Mouse (Mus musculus): ENCODE measurements around the gene Tax1bp3. TPM values are rescaled to one million over a fixed set of nuclear protein-coding genes. Genes with fewer than 3 reads are reported as not detected.

Gene Tax1bp3
- 270 and 276 TPM in 2 replicates for polyA plus RNA-seq (2015; fragmentation: Nextera tagmentation; extraction: Ambion mirVana)

DNA sequence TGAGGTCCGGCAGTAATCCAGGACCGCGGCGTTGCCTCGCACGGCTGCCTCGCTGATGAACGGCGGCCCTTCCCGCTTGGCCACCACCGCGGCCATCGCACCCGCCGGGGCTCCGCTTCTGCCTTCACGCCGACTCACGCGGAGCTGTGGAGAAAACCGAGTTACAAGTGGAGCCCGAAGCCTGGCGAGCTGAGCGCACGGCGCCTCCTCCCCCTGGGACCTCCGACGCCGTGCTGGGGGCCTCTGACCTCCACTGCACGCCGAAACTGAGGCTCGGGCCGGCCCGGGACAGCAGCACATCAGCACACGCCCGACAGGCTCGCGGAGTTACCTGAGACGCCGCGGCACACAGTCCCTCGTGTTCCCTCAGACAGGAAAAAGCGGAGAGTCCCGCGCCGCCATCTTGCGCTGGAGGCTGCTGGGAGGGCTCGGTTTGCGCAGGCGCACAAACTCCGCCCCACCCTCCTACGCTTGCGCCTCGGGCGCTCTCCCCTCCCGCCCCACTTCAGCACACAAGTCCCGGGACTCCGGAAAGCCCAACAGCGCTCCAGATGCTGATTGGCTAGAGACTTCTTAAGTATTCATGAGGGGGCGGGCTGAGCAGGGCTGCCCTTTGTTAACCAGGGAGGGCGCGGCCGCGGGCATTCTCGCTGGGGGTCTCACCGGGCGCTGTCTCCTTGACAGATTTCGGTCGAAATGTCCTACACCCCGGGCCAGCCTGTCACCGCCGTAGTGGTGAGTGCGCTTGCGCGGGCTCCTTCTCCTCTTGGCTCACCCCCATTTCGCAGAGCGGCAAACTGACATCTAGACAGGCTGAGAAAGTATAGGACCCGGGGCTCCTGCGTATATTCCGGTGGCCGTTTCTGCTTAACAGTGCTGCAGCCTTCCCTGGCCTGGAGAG lies at the start of gene Tax1bp3, which contains the start of gene Emc6:
Gene Tax1bp3, plus strand, starts transcription at position 476 of the 901 bp plus-strand sequence.
Gene Emc6, minus strand, starts transcription at position 430 of the 901 bp plus-strand sequence.
- Histone ChIP-seq H3K9ac (peak within 1 kb of the TSS; percentile 94), H3K27me3 (no peaks in the 10 kb centered on the region), H3K27ac (peak within 1 kb of the TSS; percentile 99), H3K4me2 (peak within 1 kb of the TSS; percentile 79), H3K36me3 (peaks cover 9% of the 10 kb centered on the region), H3K9me3 (no peaks in the 10 kb centered on the region), H3K4me1 (peaks cover 43% of the 10 kb centered on the region), H3K4me3 (peak within 1 kb of the TSS; percentile 93)
- under 1% methylated on average over 81 of the region's 81 CpGs for WGBS
- peak; percentile 98 for ATAC-seq (ENCODE audit: borderline replicate concordance, extremely low read depth, low FRiP score, low TSS enrichment)

DNA sequence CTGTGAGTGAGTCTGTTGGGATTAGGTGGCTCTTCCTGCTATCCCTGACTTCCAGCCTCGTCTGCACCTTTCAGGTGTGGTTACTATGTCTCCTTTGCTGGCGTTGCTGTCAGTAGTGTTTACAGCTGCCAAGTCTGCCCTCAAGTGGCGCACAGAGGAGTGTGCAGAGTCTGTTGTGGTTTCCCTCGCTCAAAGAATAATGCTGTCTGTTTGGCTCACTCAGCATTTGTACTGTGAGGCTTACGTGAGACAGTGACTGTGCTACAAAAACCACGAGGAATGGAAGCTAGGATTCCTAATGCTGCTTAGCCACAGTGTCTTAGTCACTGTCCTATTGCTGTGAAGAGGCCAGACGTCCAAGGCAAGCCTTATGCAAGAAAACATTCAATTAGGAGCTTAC lies 45.9 kb upstream of the Tax1bp3 start:
- WGBS, result 73% methylated on average over 7 of the region's 7 CpGs
- Histone ChIP-seq H3K27ac (no peak overlapping the region), H3K4me2 (no peak overlapping the region), H3K9ac (no peak overlapping the region), H3K36me3 (peaks cover 17% of the 10 kb centered on the region; the same call in 1 of the 2 replicates), H3K4me1 (peaks cover 18% of the 10 kb centered on the region), H3K27me3 (no peaks in the 10 kb centered on the region), H3K4me3 (no peak overlapping the region), H3K9me3 (no peaks in the 10 kb centered on the region)
- no peak for ATAC-seq (ENCODE audit: borderline replicate concordance, extremely low read depth, low FRiP score, low TSS enrichment)

DNA sequence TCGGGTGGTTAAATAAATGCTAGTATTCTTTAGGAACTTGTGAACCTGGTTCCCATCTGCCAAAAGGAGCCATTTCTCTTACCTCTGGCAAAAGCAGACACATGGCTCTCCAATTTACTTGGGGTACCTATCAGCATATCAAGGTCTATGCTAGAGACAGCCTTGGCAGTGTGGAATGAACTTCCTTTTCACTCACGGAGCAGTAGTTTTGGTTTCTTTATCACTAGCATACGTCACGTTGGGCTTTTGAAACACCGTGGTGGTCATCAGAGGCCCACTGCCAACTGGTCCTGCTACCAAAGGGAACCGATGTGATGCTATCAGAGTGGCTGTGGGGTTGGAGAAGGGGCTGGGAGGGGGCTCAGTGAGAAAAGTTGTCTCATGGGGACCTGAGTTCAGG lies 43.9 kb upstream of the Tax1bp3 start:
- H3K9ac ChIP-seq, result no peak overlapping the region
- H3K4me3 ChIP-seq, result no peak overlapping the region
- H3K4me1 ChIP-seq, result peaks cover 32% of the 10 kb centered on the region
- 93% methylated on average over 6 of the region's 6 CpGs for WGBS
- no peaks in the 10 kb centered on the region for H3K27me3 ChIP-seq
- ATAC-seq (ENCODE audit: borderline replicate concordance, extremely low read depth, low FRiP score, low TSS enrichment), result no peak
- no peak overlapping the region for H3K4me2 ChIP-seq
- peaks cover 17% of the 10 kb centered on the region; the same call in 1 of the 2 replicates for H3K36me3 ChIP-seq
- no peak overlapping the region for H3K27ac ChIP-seq
- H3K9me3 ChIP-seq, result no peaks in the 10 kb centered on the region

DNA sequence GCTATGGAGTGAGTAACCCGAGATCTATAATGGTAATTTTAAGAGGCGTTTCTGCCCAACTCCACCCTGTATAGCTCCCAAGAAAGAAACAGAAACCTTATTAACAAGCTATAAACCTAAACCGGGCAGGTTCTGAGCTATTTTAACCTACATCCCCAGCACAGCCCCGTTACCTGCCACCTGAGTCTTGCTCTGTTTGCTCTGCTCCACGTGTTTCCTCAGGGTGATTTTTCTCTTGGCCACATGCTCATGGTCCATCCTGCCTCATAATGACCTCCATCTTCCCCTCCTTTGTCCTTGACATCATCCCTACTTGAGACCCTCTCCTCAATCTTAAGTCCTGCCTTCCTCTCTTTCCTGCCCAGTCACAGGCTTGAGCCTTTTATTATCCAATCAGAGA lies 42.7 kb upstream of the Tax1bp3 start:
- peaks cover 38% of the 10 kb centered on the region for H3K4me1 ChIP-seq
- H3K9ac ChIP-seq, result no peak overlapping the region
- H3K27ac ChIP-seq, result no peak overlapping the region
- 0 out of 2 replicates have a peak overlapping the region, but pooled peaks have one; percentile 69 for H3K4me2 ChIP-seq
- ATAC-seq (ENCODE audit: borderline replicate concordance, extremely low read depth, low FRiP score, low TSS enrichment), result no peak
- no peak overlapping the region for H3K4me3 ChIP-seq
- peaks cover 17% of the 10 kb centered on the region; the same call in 1 of the 2 replicates for H3K36me3 ChIP-seq
- 86% methylated on average over 5 of the region's 5 CpGs for whole genome bisulfite sequencing
- no peaks in the 10 kb centered on the region for H3K9me3 ChIP-seq
- no peaks in the 10 kb centered on the region for H3K27me3 ChIP-seq

DNA sequence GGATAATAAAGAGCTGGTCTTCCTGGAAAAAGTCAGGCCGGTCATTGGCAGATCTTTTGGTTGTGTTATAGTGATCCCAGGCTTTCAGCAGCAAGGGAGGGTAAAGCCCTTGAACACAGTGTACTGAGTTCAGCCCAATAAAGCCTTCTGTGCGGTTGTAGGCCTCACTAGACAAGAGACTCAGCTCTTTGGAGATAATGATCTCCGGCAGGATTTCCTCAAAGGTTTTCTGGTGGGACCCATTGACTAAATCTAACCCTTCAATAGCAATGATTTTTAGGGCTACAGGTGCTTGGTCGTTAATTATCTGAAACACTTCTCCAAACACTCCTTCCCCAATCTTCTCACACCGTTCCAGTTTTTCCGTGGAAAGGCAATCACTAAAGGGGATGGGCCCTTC lies 40.3 kb upstream of the Tax1bp3 start:
- H3K27ac ChIP-seq, result no peak overlapping the region
- H3K9me3 ChIP-seq, result no peaks in the 10 kb centered on the region
- H3K27me3 ChIP-seq, result no peaks in the 10 kb centered on the region
- WGBS, result 57% methylated on average over 6 of the region's 6 CpGs
- ATAC-seq (ENCODE audit: borderline replicate concordance, extremely low read depth, low FRiP score, low TSS enrichment), result no peak
- H3K4me3 ChIP-seq, result peak overlapping the region; percentile 81
- H3K4me2 ChIP-seq, result peak overlapping the region; percentile 69
- H3K36me3 ChIP-seq, result peaks cover 14% of the 10 kb centered on the region; the same call in 1 of the 2 replicates
- peak overlapping the region; percentile 74 for H3K9ac ChIP-seq
- peaks cover 38% of the 10 kb centered on the region for H3K4me1 ChIP-seq

DNA sequence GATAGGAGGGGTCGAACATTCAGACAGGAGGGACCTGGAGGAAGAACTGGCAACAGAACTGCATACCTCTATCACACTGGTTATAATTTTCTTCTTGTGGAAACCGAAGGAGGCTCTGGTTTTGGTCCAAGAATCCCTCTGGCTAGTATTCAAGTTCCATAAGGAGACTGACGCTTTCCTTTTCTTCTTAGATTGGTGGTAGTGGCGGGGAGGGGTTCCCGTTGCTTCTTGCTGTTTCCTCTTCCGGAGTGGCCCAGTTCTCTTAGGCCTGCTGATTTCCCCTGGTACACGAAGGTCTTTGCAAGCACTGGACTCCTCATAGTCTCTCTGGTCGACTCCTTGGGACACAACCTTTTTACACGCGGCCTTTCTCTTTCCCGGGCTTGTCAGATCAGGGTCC lies 39.8 kb upstream of the Tax1bp3 start:
- no peaks in the 10 kb centered on the region for H3K9me3 ChIP-seq
- H3K4me1 ChIP-seq, result peaks cover 38% of the 10 kb centered on the region
- peak overlapping the region; percentile 69 for H3K4me2 ChIP-seq
- H3K36me3 ChIP-seq, result peaks cover 14% of the 10 kb centered on the region; the same call in 1 of the 2 replicates
- H3K27ac ChIP-seq, result peak overlapping the region; percentile 16; the same call in 1 of the 2 replicates
- H3K27me3 ChIP-seq, result no peaks in the 10 kb centered on the region
- WGBS, result 14% methylated on average over 11 of the region's 11 CpGs
- H3K9ac ChIP-seq, result peak overlapping the region; percentile 74
- peak overlapping the region; percentile 81 for H3K4me3 ChIP-seq
- ATAC-seq (ENCODE audit: borderline replicate concordance, extremely low read depth, low FRiP score, low TSS enrichment), result no peak

DNA sequence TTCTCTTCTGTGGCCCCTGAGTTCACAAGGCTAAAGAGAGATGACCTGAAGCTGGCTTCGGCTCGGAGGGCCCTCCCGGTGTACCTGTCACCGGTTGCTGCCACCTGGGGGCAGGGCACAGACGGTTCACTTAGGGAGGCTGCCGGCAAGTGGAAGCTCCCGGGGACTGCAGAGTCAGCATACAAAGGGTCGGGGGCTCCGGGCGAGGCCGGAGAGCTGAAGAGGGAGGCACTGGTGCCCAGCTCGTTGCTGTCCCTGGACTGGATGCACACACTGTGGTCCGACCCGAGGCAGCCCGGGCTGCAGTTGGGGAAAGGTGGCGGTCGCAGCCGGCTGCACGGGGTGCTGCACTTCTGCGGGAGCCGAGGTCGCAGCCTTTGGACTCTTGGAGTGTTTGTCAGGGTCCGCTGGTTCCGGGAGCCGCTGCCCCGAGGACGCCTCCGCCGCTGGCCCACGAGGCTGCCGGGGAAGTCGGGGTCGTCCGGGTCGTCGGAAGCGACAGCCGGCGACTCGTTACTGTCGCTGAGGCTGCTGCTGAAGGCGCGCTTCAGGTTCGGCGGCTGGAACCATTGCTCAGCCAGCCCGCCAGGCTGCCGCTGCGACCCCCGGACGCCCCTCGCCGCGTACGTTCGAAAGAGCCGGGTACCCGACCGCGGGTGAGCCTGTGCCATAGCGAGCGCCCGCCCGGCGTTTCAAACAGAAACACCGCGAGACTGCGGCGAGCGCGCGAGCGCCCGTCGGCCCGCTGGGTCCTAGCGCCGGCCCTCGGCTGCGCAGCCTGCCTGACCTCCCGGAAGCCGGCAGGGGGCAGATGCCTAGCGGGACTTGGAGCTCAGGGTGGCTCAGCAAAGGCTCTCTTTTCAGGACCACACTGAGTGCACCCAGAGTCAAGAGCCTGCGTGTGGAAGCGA lies 39.0 kb upstream of the Tax1bp3 start, which contains the start of gene Haspin:
Gene Haspin, minus strand, starts transcription at position 704 of the 911 bp plus-strand sequence.
- Histone ChIP-seq H3K4me2 (peak within 1 kb of the TSS; percentile 69), H3K9ac (peak within 1 kb of the TSS; percentile 74), H3K36me3 (peaks cover 7% of the 10 kb centered on the region; the same call in 1 of the 2 replicates), H3K27me3 (no peaks in the 10 kb centered on the region), H3K4me3 (peak within 1 kb of the TSS; percentile 81), H3K27ac (peak within 1 kb of the TSS; percentile 16; the same call in 1 of the 2 replicates), H3K9me3 (no peaks in the 10 kb centered on the region), H3K4me1 (peaks cover 38% of the 10 kb centered on the region)
- WGBS, result under 1% methylated on average over 81 of the region's 84 CpGs
- peak; percentile 96 for ATAC-seq (ENCODE audit: borderline replicate concordance, extremely low read depth, low FRiP score, low TSS enrichment)

DNA sequence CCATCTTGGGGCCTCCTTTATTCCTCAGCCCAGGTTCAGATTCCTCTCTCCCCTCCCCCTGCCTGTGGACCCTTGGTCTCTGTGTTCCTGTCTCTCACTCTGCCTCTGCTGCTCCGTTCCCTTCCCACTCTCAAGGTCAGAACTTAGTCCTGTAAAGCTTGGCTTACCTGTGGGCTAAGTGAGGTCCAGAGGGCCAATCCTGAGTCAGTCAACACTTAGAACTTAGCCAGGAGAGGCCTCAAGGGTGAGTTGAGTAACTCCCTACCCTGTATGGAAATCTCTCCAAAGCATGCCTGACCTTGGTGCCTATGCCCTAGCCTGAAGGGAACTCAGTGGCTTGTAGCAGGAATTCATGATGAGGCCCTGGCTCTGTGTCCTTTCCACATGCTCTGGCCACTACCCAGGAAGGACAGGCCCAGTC lies 32.6 kb upstream of the Tax1bp3 start:
- Histone ChIP-seq H3K9ac (no peak overlapping the region), H3K36me3 (no peaks in the 10 kb centered on the region), H3K27ac (no peak overlapping the region), H3K4me2 (no peak overlapping the region), H3K9me3 (no peaks in the 10 kb centered on the region), H3K4me3 (no peak overlapping the region), H3K4me1 (no peaks in the 10 kb centered on the region), H3K27me3 (no peaks in the 10 kb centered on the region)
- WGBS, result 47% methylated on average over 1 of the region's 1 CpGs
- ATAC-seq (ENCODE audit: borderline replicate concordance, extremely low read depth, low FRiP score, low TSS enrichment), result peak; percentile 59; the same call in 1 of the 2 replicates

DNA sequence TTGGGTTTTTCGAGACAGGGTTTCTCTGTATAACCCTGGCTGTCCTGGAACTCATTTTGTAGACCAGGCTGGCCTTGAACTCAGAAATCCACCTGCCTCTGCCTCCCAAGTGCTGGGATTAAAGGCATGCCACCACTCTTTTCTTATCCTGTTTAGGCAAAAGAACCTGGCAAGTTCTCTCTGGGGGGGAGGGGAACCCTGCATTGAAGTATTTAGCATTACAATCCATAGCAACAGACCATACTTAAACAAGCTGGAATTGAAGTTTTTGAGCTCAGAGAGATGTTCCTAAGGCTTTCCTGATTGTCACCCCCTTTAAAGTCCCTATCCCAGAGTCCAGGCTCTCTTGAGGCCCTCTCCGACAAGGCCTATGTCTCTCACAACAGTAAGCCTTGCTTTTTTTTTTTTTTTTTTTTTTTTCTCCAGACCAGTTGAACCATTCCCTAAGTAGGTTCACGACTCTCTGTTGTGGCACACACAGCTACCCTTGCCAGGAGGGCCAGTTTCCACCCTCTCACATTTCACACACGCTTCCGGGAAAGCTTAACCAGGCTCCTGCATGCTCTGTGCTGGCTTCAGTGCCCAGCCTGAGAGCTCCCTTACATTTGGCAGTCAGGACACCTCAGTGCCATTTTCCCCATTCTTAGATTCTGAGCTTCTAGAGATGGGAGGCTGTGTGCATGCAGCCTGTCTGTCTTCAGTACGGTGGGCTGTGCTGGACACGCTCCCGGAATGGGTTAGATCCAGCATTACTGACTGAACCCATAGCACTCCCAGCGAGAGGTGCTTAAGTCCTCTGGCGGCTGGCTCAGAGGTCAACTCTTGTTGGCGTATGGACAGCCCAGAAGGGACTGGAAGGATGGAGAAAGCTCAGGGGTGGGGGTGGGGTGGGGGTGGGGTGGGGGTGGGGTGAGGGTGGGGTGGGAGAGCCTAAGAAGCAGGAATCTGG lies 30.6 kb upstream of the Tax1bp3 start:
- no peak overlapping the region for H3K4me3 ChIP-seq
- no peak overlapping the region for H3K27ac ChIP-seq
- H3K9ac ChIP-seq, result no peak overlapping the region
- no peaks in the 10 kb centered on the region for H3K9me3 ChIP-seq
- H3K27me3 ChIP-seq, result no peaks in the 10 kb centered on the region
- H3K4me2 ChIP-seq, result no peak overlapping the region
- no peaks in the 10 kb centered on the region for H3K36me3 ChIP-seq
- 49% methylated on average over 11 of the region's 11 CpGs for WGBS
- ATAC-seq (ENCODE audit: borderline replicate concordance, extremely low read depth, low FRiP score, low TSS enrichment), result no peak
- H3K4me1 ChIP-seq, result no peaks in the 10 kb centered on the region

DNA sequence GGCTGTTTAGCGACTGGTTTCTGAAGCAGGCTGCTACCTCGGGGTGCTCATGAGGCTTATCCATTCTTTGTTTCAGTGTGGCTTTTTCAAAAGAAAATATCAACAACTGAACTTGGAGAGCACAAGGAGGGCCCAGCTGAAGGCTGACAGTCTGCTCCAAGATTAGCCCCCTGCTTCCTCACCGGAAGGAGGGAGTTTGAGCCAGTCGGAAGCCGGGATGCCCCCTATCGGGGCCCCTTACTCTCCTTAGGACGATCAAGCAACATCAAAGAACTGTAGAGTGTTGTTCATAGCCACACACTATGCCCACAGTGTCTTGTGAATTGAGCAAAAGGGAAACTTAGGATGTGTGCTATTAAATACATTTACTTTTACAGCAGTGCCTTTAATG lies 29.9 kb upstream of the Tax1bp3 start:
- Histone ChIP-seq H3K4me3 (no peak overlapping the region), H3K27me3 (no peaks in the 10 kb centered on the region), H3K27ac (no peak overlapping the region), H3K36me3 (no peaks in the 10 kb centered on the region), H3K4me1 (no peaks in the 10 kb centered on the region), H3K9me3 (no peaks in the 10 kb centered on the region), H3K4me2 (no peak overlapping the region), H3K9ac (no peak overlapping the region)
- 40% methylated on average over 7 of the region's 7 CpGs for WGBS
- ATAC-seq (ENCODE audit: borderline replicate concordance, extremely low read depth, low FRiP score, low TSS enrichment), result no peak

Measured in lung, embryonic 15.5 days (tissue).